Mouse (Mus musculus) myocyte (in vitro differentiated cells): Measurements from ENCODE around the gene Usp48. TPM values are rescaled to one million over a fixed set of nuclear protein-coding genes. Genes with fewer than 3 reads are reported as not detected.
A peak's percentile ranks its signal among the peaks of the same experiment; 100 is the strongest.

Experiments
- H3K27me3 ChIP-seq: one replicate; pipeline ENCODE4 v1.6.1; 2011; ENCODE audit not compliant: control insufficient read depth, insufficient read depth, insufficient read length
- H3K36me3 ChIP-seq: one replicate; pipeline ENCODE4 v1.6.1; 2011; ENCODE audit not compliant: control insufficient read depth, insufficient read depth
- H3K4me2 ChIP-seq: one replicate; pipeline ENCODE4 v1.6.1; 2011; ENCODE audit warnings: low read depth, control low read depth
- H3K4me3 ChIP-seq: one replicate; pipeline ENCODE4 v1.5.1; 2011; ENCODE audit warnings: mild to moderate bottlenecking, control low read depth, moderate library complexity
- H3K79me2 ChIP-seq: one replicate; pipeline ENCODE4 v1.6.1; 2011; ENCODE audit not compliant: control insufficient read depth, insufficient read depth
- H3ac ChIP-seq: one replicate; pipeline ENCODE4 v1.6.1; 2011; ENCODE audit not compliant: control insufficient read depth, insufficient read length
- CEBPB ChIP-seq: IDR thresholded peaks from 2 replicates; pipeline ENCODE4 v1.6.1; 2011; ENCODE audit warnings: mild to moderate bottlenecking, moderate library complexity; ENCODE audit not compliant: poor library complexity, insufficient read depth, severe bottlenecking
- E2F4 ChIP-seq: IDR thresholded peaks from one replicate; pipeline ENCODE4 v1.6.1; 2011; ENCODE audit warnings: mild to moderate bottlenecking, control low read depth, moderate library complexity; ENCODE audit not compliant: insufficient read depth
- MAX ChIP-seq: IDR thresholded peaks from one replicate; pipeline ENCODE4 v1.6.1; 2011; ENCODE audit warnings: low read depth, mild to moderate bottlenecking, control low read depth
- MYOD1 ChIP-seq, 3 experiments: IDR thresholded peaks; one replicate each; pipeline ENCODE4 v1.6.1; 2011; ENCODE audit warnings: control low read depth in 2 of 3, low read depth in 2 of 3, mild to moderate bottlenecking in 2 of 3, moderate library complexity in 1 of 3; ENCODE audit not compliant: insufficient read length in 2 of 3, control insufficient read depth in 1 of 3
- MYOG ChIP-seq, 3 experiments: IDR thresholded peaks; one replicate each; pipeline ENCODE4 v1.6.1; 2011; ENCODE audit warnings: control low read depth in 2 of 3, low read depth in 2 of 3, mild to moderate bottlenecking in 2 of 3; ENCODE audit not compliant: insufficient read length in 2 of 3, control insufficient read depth in 1 of 3, insufficient read depth in 1 of 3
- POLR2A ChIP-seq: IDR thresholded peaks from one replicate; pipeline ENCODE4 v1.6.1; 2011; ENCODE audit warnings: low read depth, mild to moderate bottlenecking, control low read depth, moderate library complexity; ENCODE audit not compliant: insufficient read length
- POLR2AphosphoS2 ChIP-seq: IDR thresholded peaks from one replicate; pipeline ENCODE4 v1.6.1; 2011; ENCODE audit warnings: low read depth, control low read depth; ENCODE audit not compliant: insufficient read length
- REST ChIP-seq: IDR thresholded peaks from one replicate; pipeline ENCODE4 v1.6.1; 2011; ENCODE audit warnings: mild to moderate bottlenecking, control low read depth, moderate library complexity; ENCODE audit not compliant: insufficient read depth, insufficient read length
- SRF ChIP-seq: IDR thresholded peaks from one replicate; pipeline ENCODE4 v1.6.1; 2011; ENCODE audit warnings: low read depth; ENCODE audit not compliant: control insufficient read depth, insufficient read length
- TCF12 ChIP-seq: IDR thresholded peaks from one replicate; pipeline ENCODE4 v1.6.1; 2011; ENCODE audit warnings: mild to moderate bottlenecking, control low read depth; ENCODE audit not compliant: poor library complexity, insufficient read depth, severe bottlenecking
- TCF3 ChIP-seq: IDR thresholded peaks from one replicate; pipeline ENCODE4 v1.6.1; 2011; ENCODE audit warnings: low read depth, control low read depth; ENCODE audit not compliant: insufficient read length
- USF1 ChIP-seq: IDR thresholded peaks from one replicate; pipeline ENCODE4 v1.6.1; 2011; ENCODE audit warnings: low read depth, mild to moderate bottlenecking, control low read depth, moderate library complexity
- polyA plus RNA-seq: library from polyadenylated mRNA; unstranded; fragments of >200 nt; fragmentation: generic; extraction: Trizol; gene quantifications from one replicate; pipeline ENCODE4 v1.2.1, GENCODE M21; 2012; ENCODE audit warnings: missing spikeins

The Usp48 gene
- polyA plus RNA-seq, 1 experiment: 14.2 TPM

GRCm38 (mm10) chr4:137627476-137628235, 34.1 kb downstream of the Usp48 start:
- Histone ChIP-seq H3K27me3 (no peaks in the 10 kb centered on the region), H3K79me2 (no peaks in the 10 kb centered on the region)
- no peak for TF ChIP-seq SRF
- TF ChIP-seq E2F4: no peak
- TF ChIP-seq USF1: no peak

GRCm38 (mm10) chr4:137628400-137628799, 34.8 kb downstream of the Usp48 start:
- H3ac ChIP-seq: no peak overlapping the region

More at GRCm38 (mm10) chr4:137627476-137628235, 34.1 kb downstream of the Usp48 start:
- Histone ChIP-seq H3K4me2 (no peak overlapping the region), H3K36me3 (peaks cover 41% of the 10 kb centered on the region), H3K4me3 (no peak overlapping the region), H3ac (no peak overlapping the region)

GRCm38 (mm10) chr4:137629354-137629753, 35.8 kb downstream of the Usp48 start:
- Histone ChIP-seq H3K4me2 (no peak overlapping the region), H3ac (no peak overlapping the region), H3K4me3 (no peak overlapping the region), H3K27me3 (no peaks in the 10 kb centered on the region), H3K36me3 (peaks cover 43% of the 10 kb centered on the region), H3K79me2 (no peaks in the 10 kb centered on the region)
- TF ChIP-seq POLR2A: no peak

More at GRCm38 (mm10) chr4:137628400-137628799, 34.8 kb downstream of the Usp48 start:
- TF ChIP-seq CEBPB (no peak), E2F4 (no peak)
- H3K27me3 ChIP-seq: no peaks in the 10 kb centered on the region
- no peaks in the 10 kb centered on the region for H3K79me2 ChIP-seq
- H3K36me3 ChIP-seq: peaks cover 42% of the 10 kb centered on the region
- H3K4me3 ChIP-seq: no peak overlapping the region
- no peak overlapping the region for H3K4me2 ChIP-seq

GRCm38 (mm10) chr4:137630153-137630552, 36.6 kb downstream of the Usp48 start:
- H3K79me2 ChIP-seq: no peaks in the 10 kb centered on the region
- H3K4me3 ChIP-seq: no peak overlapping the region
- no peak overlapping the region for H3ac ChIP-seq
- H3K4me2 ChIP-seq: no peak overlapping the region
- H3K27me3 ChIP-seq: no peaks in the 10 kb centered on the region
- H3K36me3 ChIP-seq: peaks cover 48% of the 10 kb centered on the region
- TF ChIP-seq POLR2A (no peak), CEBPB (0 out of 2 replicates have a peak, but pooled peaks have one; percentile 36)

GRCm38 (mm10) chr4:137631596-137631995, 38.0 kb downstream of the Usp48 start:
- peaks cover 57% of the 10 kb centered on the region for H3K36me3 ChIP-seq
- H3K27me3 ChIP-seq: no peaks in the 10 kb centered on the region
- H3K4me3 ChIP-seq: no peak overlapping the region
- TF ChIP-seq POLR2AphosphoS2 (no peak), TCF12 (no peak), MYOD1 (IDR thresholded peaks at IDR 0.05; ENCODE audit: control insufficient read depth in 1 of 3, insufficient read length in 2 of 3, low read depth in 2 of 3) (no peak), POLR2A (no peak), TCF3 (no peak), USF1 (no peak), REST (no peak), SRF (no peak), CEBPB (no peak), MYOG (IDR thresholded peaks at IDR 0.05; ENCODE audit: control insufficient read depth in 1 of 3, insufficient read depth in 1 of 3, insufficient read length in 2 of 3, low read depth in 2 of 3) (no peak), MAX (no peak), E2F4 (no peak)
- no peaks in the 10 kb centered on the region for H3K79me2 ChIP-seq
- no peak overlapping the region for H3K4me2 ChIP-seq
- H3ac ChIP-seq: no peak overlapping the region

- H3K4me3 ChIP-seq: no peak overlapping the region
- no peaks in the 10 kb centered on the region for H3K27me3 ChIP-seq
- no peaks in the 10 kb centered on the region for H3K79me2 ChIP-seq
- peaks cover 51% of the 10 kb centered on the region for H3K36me3 ChIP-seq
- no peak overlapping the region for H3ac ChIP-seq
- no peak overlapping the region for H3K4me2 ChIP-seq
- TF ChIP-seq TCF3 (no peak), POLR2AphosphoS2 (no peak), REST (no peak), TCF12 (no peak), MAX (no peak), POLR2A (no peak), MYOD1 (IDR thresholded peaks at IDR 0.05; ENCODE audit: control insufficient read depth in 1 of 3, insufficient read length in 2 of 3, low read depth in 2 of 3) (no peak), E2F4 (no peak), SRF (no peak), CEBPB (no peak), USF1 (no peak), MYOG (IDR thresholded peaks at IDR 0.05; ENCODE audit: control insufficient read depth in 1 of 3, insufficient read depth in 1 of 3, insufficient read length in 2 of 3, low read depth in 2 of 3) (no peak)
Measured at GRCm38 (mm10) chr4:137633394-137633793, 39.8 kb downstream of the Usp48 start.
